Mouse (Mus musculus) heart, embryonic 12.5 days (tissue): ENCODE data around the gene Lancl2. TPM values are rescaled to one million over a fixed set of nuclear protein-coding genes. Genes with fewer than 3 reads are reported as not detected.

Source experiments
- ATAC-seq: fragments of 200-750 bp; cut with Nextera tagmentation; 2 replicates; pipeline ENCODE4 v1.8.0; 2017; ENCODE audit warnings: moderate TSS enrichment, moderate library complexity; ENCODE audit not compliant: insufficient number of reproducible peaks, low FRiP score
- H3K27ac ChIP-seq: fragments of 300-500 bp; sonication (generic); 2 replicates; pipeline ENCODE4 v1.5.1; 2016; ENCODE audit warnings: mild to moderate bottlenecking, moderate library complexity; ENCODE audit not compliant: poor library complexity, severe bottlenecking
- H3K27me3 ChIP-seq: fragments of 300-500 bp; sonication (generic); replicated peaks from 2 replicates; pipeline ENCODE4 v1.6.1; 2016; ENCODE audit warnings: mild to moderate bottlenecking, moderate library complexity
- H3K36me3 ChIP-seq: fragments of 300-500 bp; sonication (generic); 2 replicates; pipeline ENCODE4 v1.6.1; 2016; ENCODE audit warnings: mild to moderate bottlenecking, moderate library complexity
- H3K4me1 ChIP-seq: fragments of 300-500 bp; sonication (generic); replicated peaks from 2 replicates; pipeline ENCODE4 v1.6.1; 2016; ENCODE audit warnings: mild to moderate bottlenecking
- H3K4me2 ChIP-seq: fragments of 300-500 bp; sonication (generic); 2 replicates; pipeline ENCODE4 v1.6.1; 2016; ENCODE audit warnings: mild to moderate bottlenecking, moderate library complexity
- H3K4me3 ChIP-seq: fragments of 300-500 bp; sonication (generic); 2 replicates; pipeline ENCODE4 v1.5.1; 2016; ENCODE audit warnings: mild to moderate bottlenecking
- H3K9ac ChIP-seq: fragments of 300-500 bp; sonication (generic); 2 replicates; pipeline ENCODE4 v1.6.1; 2016; ENCODE audit warnings: mild to moderate bottlenecking, moderate library complexity
- H3K9me3 ChIP-seq: fragments of 300-500 bp; sonication (generic); replicated peaks from 2 replicates; pipeline ENCODE4 v1.6.1; 2016; ENCODE audit warnings: mild to moderate bottlenecking, moderate library complexity
- WGBS: fragments of 180-500 bp; shearing (Covaris S2); methylation state at CpG from one replicate; pipeline ENCODE4 v1.1.7; 2016; 5-methylcytosine and 5-hydroxymethylcytosine counted together
- polyA plus RNA-seq: library from polyadenylated mRNA; unstranded; fragments of >200 nt; fragmentation: Nextera tagmentation; extraction: Ambion mirVana; gene quantifications from 2 replicates; pipeline ENCODE4 v1.2.1, GENCODE M21; 2016

Lancl2 gene
- polyA plus RNA-seq, result 18.7 and 21.1 TPM in 2 replicates

DNA sequence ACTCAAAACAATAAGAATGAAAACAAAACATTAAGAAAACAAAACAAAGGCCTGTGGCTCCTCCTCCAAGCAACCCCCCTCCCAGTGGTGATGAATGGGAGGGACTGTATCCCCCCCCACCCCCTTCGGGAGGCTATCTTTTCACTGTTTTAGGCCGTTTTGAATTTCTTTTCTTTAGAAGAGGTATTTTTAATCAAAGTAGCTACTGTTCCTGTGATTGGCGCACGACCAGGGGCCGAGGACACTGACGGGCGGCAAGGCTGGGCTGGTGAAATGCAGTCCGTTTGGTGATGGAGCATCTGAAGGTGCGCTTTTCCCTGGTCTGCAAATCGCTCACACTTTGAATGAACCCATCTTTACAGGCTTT, at the start of gene Lancl2:
Lancl2 (plus strand) TSS at position 165 of the 367 bp plus-strand sequence.
- Histone ChIP-seq H3K4me2 (peak within 1 kb of the TSS; percentile 82), H3K9me3 (no peaks in the 10 kb centered on the region), H3K27me3 (no peaks in the 10 kb centered on the region), H3K9ac (peak within 1 kb of the TSS; percentile 78), H3K36me3 (no peaks in the 10 kb centered on the region), H3K4me1 (0 out of 2 replicates have a peak, but pooled peaks cover 11% of the 10 kb centered on the region), H3K27ac (peak within 1 kb of the TSS; percentile 94), H3K4me3 (peak within 1 kb of the TSS; percentile 79)
- WGBS, result 0% methylated on average over 10 of the region's 10 CpGs
- peak; percentile 45; the same call in 1 of the 2 replicates for ATAC-seq

DNA sequence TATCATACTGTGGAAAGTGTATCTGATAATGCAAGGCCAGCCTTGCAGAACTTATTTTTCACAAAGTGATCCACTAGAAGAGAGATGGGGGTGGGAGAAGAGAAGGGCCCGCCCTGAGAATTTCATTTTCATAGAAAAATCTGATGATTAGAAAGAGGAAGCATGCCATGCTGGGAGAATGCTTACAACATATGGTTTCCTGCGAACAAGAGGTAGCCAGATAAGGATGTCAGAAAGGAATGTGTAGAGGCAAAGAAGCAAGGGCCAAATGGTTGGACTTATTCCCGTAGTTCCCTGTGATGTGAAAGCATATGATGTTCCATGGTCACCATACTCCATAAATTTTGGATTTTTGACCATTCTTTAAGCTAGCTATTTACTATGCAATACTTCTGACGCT, 41.0 kb upstream of the Lancl2 start:
- H3K9ac ChIP-seq, result no peak overlapping the region
- H3K4me3 ChIP-seq, result no peak overlapping the region
- H3K27me3 ChIP-seq, result no peaks in the 10 kb centered on the region
- 45% methylated on average over 4 of the region's 4 CpGs for WGBS
- no peak for ATAC-seq
- H3K27ac ChIP-seq, result no peak overlapping the region
- peaks cover 5% of the 10 kb centered on the region; the same call in 1 of the 2 replicates for H3K4me1 ChIP-seq
- no peaks in the 10 kb centered on the region for H3K36me3 ChIP-seq
- no peaks in the 10 kb centered on the region for H3K9me3 ChIP-seq
- H3K4me2 ChIP-seq, result no peak overlapping the region

DNA sequence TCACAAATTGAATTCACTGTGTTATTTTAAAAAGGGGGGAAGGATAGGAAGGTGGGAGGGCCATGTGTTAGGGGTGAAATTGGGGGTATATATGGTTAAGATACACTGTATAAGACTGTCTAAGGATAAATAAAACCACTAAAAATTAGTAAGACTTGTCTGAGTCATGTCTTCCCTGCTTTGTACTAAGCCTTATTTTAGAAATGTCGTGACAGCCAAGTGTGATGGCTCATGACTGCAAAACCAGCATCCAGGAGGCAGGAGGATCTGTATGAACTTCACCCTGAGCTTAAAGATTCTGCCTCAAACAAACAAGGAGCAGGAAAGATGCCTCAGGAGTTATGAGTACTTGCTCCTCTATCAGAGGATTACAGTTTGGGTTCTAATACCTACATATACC, 18.2 kb upstream of the Lancl2 start:
- no peaks in the 10 kb centered on the region for H3K4me1 ChIP-seq
- peaks cover 36% of the 10 kb centered on the region for H3K36me3 ChIP-seq
- H3K9ac ChIP-seq, result no peak overlapping the region
- H3K9me3 ChIP-seq, result no peaks in the 10 kb centered on the region
- WGBS, result 81% methylated on average over 1 of the region's 1 CpGs
- H3K4me2 ChIP-seq, result no peak overlapping the region
- no peak for ATAC-seq
- no peak overlapping the region for H3K4me3 ChIP-seq
- no peaks in the 10 kb centered on the region for H3K27me3 ChIP-seq
- H3K27ac ChIP-seq, result no peak overlapping the region

DNA sequence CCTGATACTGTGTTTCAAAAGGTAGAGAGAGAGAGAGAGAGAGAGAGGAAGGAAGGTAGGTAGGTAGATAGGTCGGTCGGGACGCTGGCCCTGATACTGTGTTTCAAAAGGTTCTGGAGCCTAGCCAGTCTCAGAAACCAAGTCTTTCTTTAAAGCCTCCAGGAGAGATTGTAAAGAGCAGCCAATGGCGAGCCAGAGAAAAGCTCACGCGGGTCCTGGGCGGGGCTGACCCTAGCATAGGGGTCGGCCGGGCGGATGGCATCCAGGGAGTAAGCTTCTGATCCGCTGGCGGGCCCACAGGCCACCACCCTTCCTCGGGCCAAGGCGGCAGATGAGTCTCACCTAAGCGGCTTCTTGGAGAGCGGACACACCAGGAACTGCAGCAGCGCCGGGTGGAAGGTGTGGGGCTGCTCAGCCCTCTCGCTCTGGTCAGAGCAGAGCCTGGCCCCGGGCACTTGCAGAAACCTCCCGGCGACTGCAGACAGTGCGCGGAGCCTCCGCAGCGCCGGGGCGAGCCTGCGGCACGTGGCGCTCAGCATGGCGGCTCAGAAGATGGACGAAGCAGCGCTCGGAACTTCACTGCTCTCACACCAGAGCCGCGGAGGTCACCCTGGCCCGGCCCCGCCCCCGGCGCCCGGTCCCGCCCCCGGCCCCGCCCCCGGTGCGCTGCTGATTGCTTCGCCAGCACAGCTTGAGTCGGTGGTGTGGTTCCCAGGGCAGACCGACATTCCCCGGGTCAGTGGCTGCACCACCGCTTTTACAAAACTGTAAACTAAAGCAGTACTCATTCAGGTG, 10.7 kb upstream of the Lancl2 start, which contains the start of gene Pyurf:
Pyurf (minus strand) TSS at position 612 of the 795 bp plus-strand sequence.
- Histone ChIP-seq H3K4me2 (peak within 1 kb of the TSS; percentile 75), H3K4me3 (peak within 1 kb of the TSS; percentile 83), H3K9ac (peak within 1 kb of the TSS; percentile 94), H3K4me1 (peaks cover 7% of the 10 kb centered on the region; the same call in 1 of the 2 replicates), H3K27me3 (no peaks in the 10 kb centered on the region), H3K36me3 (peaks cover 31% of the 10 kb centered on the region), H3K9me3 (no peaks in the 10 kb centered on the region), H3K27ac (peak within 1 kb of the TSS; percentile 98)
- under 1% methylated on average over 52 of the region's 52 CpGs for WGBS
- ATAC-seq, result peak; percentile 99

DNA sequence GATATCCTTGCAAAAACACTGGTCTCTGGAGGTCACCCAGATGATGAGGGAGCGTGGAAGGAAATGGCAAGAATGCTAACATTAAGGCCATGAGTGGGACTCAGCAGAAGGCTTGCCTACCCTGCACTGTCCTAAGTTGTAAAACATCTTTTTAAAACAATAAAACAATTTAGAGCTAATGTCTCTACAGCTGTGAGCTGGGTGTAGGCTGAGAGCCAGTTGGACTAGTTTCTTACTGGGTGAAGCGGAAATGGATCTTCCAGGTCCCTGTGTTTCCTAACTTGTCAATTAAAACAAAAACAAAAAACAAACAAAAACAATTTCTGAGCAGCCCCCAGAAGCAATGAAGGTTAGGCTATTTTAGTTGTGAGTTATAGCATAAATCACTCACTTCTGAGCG, 9.2 kb upstream of the Lancl2 start:
- Histone ChIP-seq H3K27ac (no peak overlapping the region), H3K27me3 (no peaks in the 10 kb centered on the region), H3K4me2 (no peak overlapping the region), H3K4me1 (peaks cover 7% of the 10 kb centered on the region; the same call in 1 of the 2 replicates), H3K9ac (no peak overlapping the region), H3K4me3 (no peak overlapping the region), H3K36me3 (peaks cover 18% of the 10 kb centered on the region), H3K9me3 (no peaks in the 10 kb centered on the region)
- ATAC-seq, result no peak
- 83% methylated on average over 3 of the region's 3 CpGs for WGBS

DNA sequence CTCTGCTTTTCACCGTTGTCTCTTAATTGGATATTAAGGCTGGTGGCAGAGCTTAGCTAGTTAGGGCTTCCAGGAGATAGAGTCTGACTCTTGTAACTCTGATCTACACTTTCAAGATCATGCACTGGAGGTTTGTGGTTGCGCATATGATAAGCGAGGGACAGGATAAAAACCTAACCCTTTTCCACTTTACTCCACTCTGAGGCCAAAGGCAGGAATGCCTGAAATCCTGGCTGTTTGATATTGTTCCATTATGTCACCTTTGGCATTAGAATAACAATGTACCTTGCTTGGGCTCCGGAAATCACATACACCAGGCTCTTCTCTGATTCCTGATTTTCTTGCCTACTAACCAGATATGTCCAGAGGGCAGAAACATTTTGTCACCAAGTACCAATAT, 654 bp upstream of the Lancl2 start:
- H3K27ac ChIP-seq, result no peak overlapping the region
- ATAC-seq, result no peak
- no peak overlapping the region; the same call in 1 of the 2 replicates for H3K9ac ChIP-seq
- no peaks in the 10 kb centered on the region for H3K9me3 ChIP-seq
- H3K4me1 ChIP-seq, result 0 out of 2 replicates have a peak, but pooled peaks cover 11% of the 10 kb centered on the region
- H3K4me2 ChIP-seq, result no peak overlapping the region
- no peaks in the 10 kb centered on the region for H3K27me3 ChIP-seq
- 53% methylated on average over 4 of the region's 4 CpGs for WGBS
- no peaks in the 10 kb centered on the region for H3K36me3 ChIP-seq
- no peak overlapping the region for H3K4me3 ChIP-seq

DNA sequence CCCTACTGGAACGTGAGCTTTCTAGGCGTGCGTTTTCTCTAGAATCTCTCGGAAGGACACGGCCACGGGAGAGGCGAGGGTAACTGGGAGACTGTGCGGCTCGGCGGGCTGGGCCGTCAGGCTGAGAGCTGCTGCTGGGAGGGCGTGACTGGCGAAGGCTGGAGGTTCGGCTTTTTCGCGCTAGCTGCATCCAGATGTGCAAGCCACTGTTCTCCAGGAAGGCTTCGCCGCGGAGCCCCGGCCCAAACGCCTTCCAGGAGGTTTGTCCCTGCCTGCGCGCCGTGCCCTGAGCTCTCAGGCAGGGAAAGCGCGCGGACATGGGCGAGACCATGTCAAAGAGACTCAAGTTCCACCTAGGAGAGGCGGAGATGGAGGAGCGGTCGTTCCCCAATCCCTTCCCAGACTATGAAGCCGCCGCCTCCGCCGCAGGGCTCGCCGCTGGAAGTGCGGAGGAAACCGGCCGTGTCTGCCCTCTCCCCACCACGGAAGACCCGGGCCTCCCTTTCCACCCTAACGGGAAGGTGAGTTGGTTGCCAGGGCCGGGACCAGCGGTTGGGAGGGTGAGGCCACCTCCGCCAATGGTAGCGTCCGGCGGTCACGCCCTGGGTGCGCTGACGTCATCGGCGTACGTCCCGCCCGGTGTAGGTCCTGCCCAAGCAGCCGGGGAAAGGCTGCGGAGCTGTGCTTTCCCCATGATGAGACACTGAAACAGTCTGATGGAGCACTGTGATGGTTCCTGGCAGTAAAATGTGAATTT, 581 bp downstream of the Lancl2 start:
- peak overlapping the region; percentile 82 for H3K4me2 ChIP-seq
- H3K27me3 ChIP-seq, result no peaks in the 10 kb centered on the region
- H3K4me1 ChIP-seq, result 0 out of 2 replicates have a peak, but pooled peaks cover 11% of the 10 kb centered on the region
- H3K36me3 ChIP-seq, result no peaks in the 10 kb centered on the region
- H3K27ac ChIP-seq, result peak overlapping the region; percentile 94
- peak overlapping the region; percentile 78 for H3K9ac ChIP-seq
- WGBS, result under 1% methylated on average over 59 of the region's 59 CpGs
- H3K4me3 ChIP-seq, result peak overlapping the region; percentile 79
- no peaks in the 10 kb centered on the region for H3K9me3 ChIP-seq
- peak; percentile 99 for ATAC-seq

DNA sequence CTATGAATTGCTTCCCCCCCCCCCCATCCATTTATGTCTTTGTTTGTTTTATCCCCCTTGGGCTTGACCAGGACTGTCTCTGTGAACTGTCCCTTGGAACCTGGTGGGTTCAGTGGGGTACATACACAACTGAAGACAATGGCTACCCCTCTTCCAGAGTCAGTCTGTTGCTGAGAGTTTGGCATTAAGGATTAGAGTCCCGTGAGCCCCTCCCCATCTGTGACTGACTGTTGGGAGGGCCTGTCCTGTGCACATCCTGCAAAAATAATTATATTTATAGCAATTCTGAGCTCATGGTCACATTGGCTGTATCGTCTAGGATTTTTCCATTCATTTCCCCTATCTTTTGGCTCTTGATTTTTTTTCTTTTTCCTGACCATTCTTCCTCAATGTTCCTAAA, 1.4 kb downstream of the Lancl2 start:
- ATAC-seq, result peak; percentile 26; the same call in 1 of the 2 replicates
- H3K9ac ChIP-seq, result peak overlapping the region; percentile 78
- no peaks in the 10 kb centered on the region for H3K36me3 ChIP-seq
- WGBS, result 22% methylated on average over 2 of the region's 2 CpGs
- peak overlapping the region; percentile 79 for H3K4me3 ChIP-seq
- H3K4me2 ChIP-seq, result peak overlapping the region; percentile 82
- H3K9me3 ChIP-seq, result no peaks in the 10 kb centered on the region
- no peaks in the 10 kb centered on the region for H3K27me3 ChIP-seq
- 0 out of 2 replicates have a peak, but pooled peaks cover 11% of the 10 kb centered on the region for H3K4me1 ChIP-seq
- H3K27ac ChIP-seq, result peak overlapping the region; percentile 94

DNA sequence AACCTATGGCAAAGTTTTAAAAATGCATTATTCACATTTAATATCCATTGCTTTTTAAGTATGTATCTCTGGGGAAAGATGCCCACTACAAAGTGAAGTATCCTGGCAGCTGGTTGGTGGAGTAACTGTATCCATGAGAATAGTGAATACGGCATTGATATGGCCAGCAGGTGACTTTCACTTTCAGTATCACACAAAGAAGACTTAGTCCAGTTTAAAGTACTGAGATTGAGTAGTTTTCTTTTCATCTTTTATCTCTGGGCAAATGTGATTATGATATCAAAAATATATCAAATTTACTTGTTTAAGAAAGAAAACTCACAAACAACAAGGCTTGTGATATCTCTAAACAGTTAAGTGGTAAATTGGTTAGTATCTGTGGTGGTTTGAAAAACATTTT, 4.4 kb downstream of the Lancl2 start:
- ATAC-seq, result no peak
- Histone ChIP-seq H3K4me3 (no peak overlapping the region), H3K4me2 (no peak overlapping the region), H3K9me3 (no peaks in the 10 kb centered on the region), H3K27me3 (no peaks in the 10 kb centered on the region), H3K4me1 (0 out of 2 replicates have a peak, but pooled peaks cover 9% of the 10 kb centered on the region), H3K36me3 (no peaks in the 10 kb centered on the region), H3K9ac (no peak overlapping the region), H3K27ac (no peak overlapping the region)
- 85% methylated on average over 1 of the region's 1 CpGs for WGBS

DNA sequence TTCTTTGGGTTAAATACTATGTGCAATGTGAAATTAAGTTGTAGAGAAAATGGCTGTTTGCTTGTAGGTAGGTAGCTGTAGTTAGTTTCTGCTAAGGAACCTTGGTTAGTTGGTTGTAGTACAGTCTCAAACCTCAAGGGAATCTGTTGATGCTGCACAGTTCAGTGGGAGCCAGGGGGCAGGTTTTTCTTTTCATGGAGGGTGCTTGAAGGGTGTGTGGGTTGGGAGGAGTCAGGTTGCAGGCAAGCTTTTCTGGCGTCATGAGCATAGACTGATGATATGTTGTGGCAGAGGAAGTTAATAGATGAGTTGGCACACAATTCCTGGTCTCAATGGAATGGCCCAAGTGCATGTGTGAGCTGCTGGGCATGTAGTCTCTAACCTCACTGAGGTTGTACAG, 9.4 kb downstream of the Lancl2 start:
- Histone ChIP-seq H3K9me3 (no peaks in the 10 kb centered on the region), H3K4me1 (0 out of 2 replicates have a peak, but pooled peaks cover 4% of the 10 kb centered on the region), H3K27ac (no peak overlapping the region), H3K4me3 (no peak overlapping the region), H3K9ac (no peak overlapping the region), H3K36me3 (peaks cover 6% of the 10 kb centered on the region), H3K27me3 (no peaks in the 10 kb centered on the region), H3K4me2 (no peak overlapping the region)
- WGBS, result 14% methylated on average over 1 of the region's 1 CpGs
- ATAC-seq, result no peak

DNA sequence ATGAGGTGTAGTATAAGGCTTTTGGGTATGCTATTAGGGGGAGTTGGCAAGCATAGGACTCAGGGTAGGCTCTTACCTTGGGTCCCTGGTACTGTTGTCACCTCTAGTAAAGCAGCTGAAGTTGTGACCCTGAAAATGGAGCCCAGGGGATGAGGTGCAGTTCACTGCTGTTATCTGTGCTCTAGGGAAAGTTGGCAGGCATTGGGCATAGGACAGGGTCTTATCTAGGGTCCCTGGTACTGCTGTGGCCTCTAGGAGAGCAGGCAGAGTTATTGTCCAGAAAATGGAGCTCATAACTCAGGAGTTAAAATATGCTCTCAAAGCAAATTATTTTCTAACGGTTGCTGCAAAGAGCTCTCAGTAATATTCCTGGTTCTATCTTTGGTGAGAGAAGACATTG, 19.0 kb downstream of the Lancl2 start:
- no peak overlapping the region for H3K9ac ChIP-seq
- H3K4me3 ChIP-seq, result no peak overlapping the region
- H3K9me3 ChIP-seq, result no peaks in the 10 kb centered on the region
- ATAC-seq, result no peak
- H3K27me3 ChIP-seq, result no peaks in the 10 kb centered on the region
- H3K4me2 ChIP-seq, result no peak overlapping the region
- WGBS, result 79% methylated on average over 1 of the region's 1 CpGs
- H3K36me3 ChIP-seq, result peaks cover 12% of the 10 kb centered on the region
- H3K27ac ChIP-seq, result no peak overlapping the region
- peaks cover 5% of the 10 kb centered on the region for H3K4me1 ChIP-seq
